8 mouse cellular contexts compared by ENCODE assay signal in genomic region chr16:17553910-17554685, GRCm38 (mm10). TPM values are rescaled to one million over a fixed set of nuclear protein-coding genes. Genes with fewer than 3 reads are reported as not detected.
DNase-seq lines count a peak whose midpoint lies in the region; ATAC-seq and TF ChIP-seq lines count a peak whose summit lies in the region.

No protein-coding gene starts in this region.

- no peaks in the 10 kb centered on the region for H3K36me3 ChIP-seq in embryonic facial prominence, embryonic 14.5 days (ENCODE audit: control insufficient read depth, insufficient read depth, low read length)
- H3K36me3 ChIP-seq in hindbrain, postnatal 0 days (ENCODE audit: insufficient read depth, low read length), result no peaks in the 10 kb centered on the region
- no peaks in the 10 kb centered on the region for H3K36me3 ChIP-seq in liver, embryonic 13.5 days

- H3K4me3 ChIP-seq in embryonic facial prominence, embryonic 14.5 days (ENCODE audit: low read depth, low read length), result no peak overlapping the region
- H3K4me3 ChIP-seq in hindbrain, postnatal 0 days (ENCODE audit: low read length), result peak overlapping the region; percentile 13
- peak overlapping the region; percentile 54 for H3K4me3 ChIP-seq in liver, embryonic 13.5 days (replicated peaks)

- H3K27me3 ChIP-seq in embryonic facial prominence, embryonic 14.5 days (replicated peaks; ENCODE audit: control insufficient read depth, insufficient read depth, low read length), result no peaks in the 10 kb centered on the region
- H3K27me3 ChIP-seq in hindbrain, postnatal 0 days (ENCODE audit: insufficient read depth, low read length), result no peaks in the 10 kb centered on the region
- 0 out of 2 replicates have a peak, but pooled peaks cover 4% of the 10 kb centered on the region for H3K27me3 ChIP-seq in liver, embryonic 13.5 days

- peak; percentile 64 for DNase-seq in right cerebral cortex, adult 18-20 months
- DNase-seq in right cerebral cortex, postnatal 14 days, result no peak
- DNase-seq in embryonic facial prominence, embryonic 14.5 days (ENCODE audit: low spot score), result peak; percentile 93
- peak; percentile 69 for DNase-seq in hindbrain, postnatal 0 days (ENCODE audit: low spot score)
- DNase-seq in liver, embryonic 13.5 days, result peak; percentile 80
- peak; percentile 90 for DNase-seq in naive thymus-derived CD4-positive, alpha-beta T cell, adult 2 months (ENCODE audit: low read depth)
- DNase-seq in yolk sac, embryonic 10.5 days (ENCODE audit: low spot score), result peak; percentile 91
- DNase-seq in left cerebral cortex, postnatal 4 days, result no peak

- TF ChIP-seq CTCF in hindbrain, postnatal 0 days (IDR thresholded peaks at IDR 0.05; ENCODE audit: low read depth), result no peak

- H3K9ac ChIP-seq in embryonic facial prominence, embryonic 14.5 days (ENCODE audit: low read depth, low read length), result no peak overlapping the region
- no peak overlapping the region for H3K9ac ChIP-seq in hindbrain, postnatal 0 days (replicated peaks; ENCODE audit: low read length)
- peak overlapping the region; percentile 68 for H3K9ac ChIP-seq in liver, embryonic 13.5 days

- intact Hi-C loops in left cerebral cortex, postnatal 4 days (cut with DNase I), result no loop called here

- H3K4me1 ChIP-seq in embryonic facial prominence, embryonic 14.5 days (ENCODE audit: control insufficient read depth, insufficient read depth, low read length), result peaks cover 16% of the 10 kb centered on the region; the same call in 1 of the 2 replicates
- 0 out of 2 replicates have a peak, but pooled peaks cover 8% of the 10 kb centered on the region for H3K4me1 ChIP-seq in hindbrain, postnatal 0 days (ENCODE audit: insufficient read depth, low read length)
- H3K4me1 ChIP-seq in liver, embryonic 13.5 days (replicated peaks), result peaks cover 50% of the 10 kb centered on the region

- ATAC-seq in embryonic facial prominence, embryonic 14.5 days (ENCODE audit: low read depth), result peak; percentile 96
- peak; percentile 91 for ATAC-seq in hindbrain, postnatal 0 days
- peak; percentile 89 for ATAC-seq in liver, embryonic 13.5 days (ENCODE audit: low read depth)

- 10% methylated on average over 16 of the region's 18 CpGs for WGBS in embryonic facial prominence, embryonic 14.5 days
- 4% methylated on average over 18 of the region's 18 CpGs for WGBS in hindbrain, postnatal 0 days
- WGBS in liver, embryonic 13.5 days (ENCODE audit: insufficient replicate concordance), result 8% methylated on average over 18 of the region's 18 CpGs

- peak overlapping the region; percentile 28; the same call in 1 of the 2 replicates for H3K27ac ChIP-seq in embryonic facial prominence, embryonic 14.5 days (replicated peaks; ENCODE audit: low read depth, low read length)
- peak overlapping the region; percentile 65 for H3K27ac ChIP-seq in hindbrain, postnatal 0 days
- H3K27ac ChIP-seq in liver, embryonic 13.5 days, result peak overlapping the region; percentile 89

- peak overlapping the region; percentile 43 for H3K4me2 ChIP-seq in embryonic facial prominence, embryonic 14.5 days (ENCODE audit: low read depth, low read length)
- peak overlapping the region; percentile 46 for H3K4me2 ChIP-seq in hindbrain, postnatal 0 days (ENCODE audit: low read depth, low read length)
- peak overlapping the region; percentile 85 for H3K4me2 ChIP-seq in liver, embryonic 13.5 days

- no peaks in the 10 kb centered on the region for H3K9me3 ChIP-seq in embryonic facial prominence, embryonic 14.5 days (ENCODE audit: control insufficient read depth, low read length)
- H3K9me3 ChIP-seq in hindbrain, postnatal 0 days (ENCODE audit: low read length), result no peaks in the 10 kb centered on the region
- no peaks in the 10 kb centered on the region for H3K9me3 ChIP-seq in liver, embryonic 13.5 days (replicated peaks)

RNA-seq across cellular contexts. Expression of gene Lrrc74b, which starts 6.9 kb away (rescaled TPM):
- 0.69 and 1.8 TPM in 2 replicates for polyA plus RNA-seq in embryonic facial prominence, embryonic 14.5 days (2014; fragmentation: Nextera tagmentation; extraction: Ambion mirVana)
- 2.3 and 2.4 TPM in 2 replicates for total RNA-seq in hindbrain, postnatal 0 days (2014; rRNA removed)
- 2.0 and 2.1 TPM in 2 replicates for polyA plus RNA-seq in hindbrain, postnatal 0 days (2015; fragmentation: Nextera tagmentation; extraction: Ambion mirVana)
- not detected in 2 replicates for polyA plus RNA-seq in liver, embryonic 13.5 days (2015; fragmentation: Nextera tagmentation; extraction: Ambion mirVana)
- total RNA-seq in left cerebral cortex, postnatal 4 days (2021), result 1 to 10 TPM in 1 of 2 experiments, under 1 TPM in 1; 0.68 to 1.4 TPM

RNA-seq across cellular contexts. Expression of gene P2rx6, which starts 7.6 kb away (rescaled TPM):
- polyA plus RNA-seq in embryonic facial prominence, embryonic 14.5 days (2014; fragmentation: Nextera tagmentation; extraction: Ambion mirVana), result 0.84 and 1.5 TPM in 2 replicates
- 3.4 and 5.1 TPM in 2 replicates for total RNA-seq in hindbrain, postnatal 0 days (2014; rRNA removed)
- 2.3 and 3.0 TPM in 2 replicates for polyA plus RNA-seq in hindbrain, postnatal 0 days (2015; fragmentation: Nextera tagmentation; extraction: Ambion mirVana)
- polyA plus RNA-seq in liver, embryonic 13.5 days (2015; fragmentation: Nextera tagmentation; extraction: Ambion mirVana), result 0.09 TPM in 1 of 2 replicates, not detected in the other
- total RNA-seq in left cerebral cortex, postnatal 4 days (2021), result under 1 TPM; 0.36 to 0.68 TPM

RNA-seq across cellular contexts. Expression of gene Thap7, which starts 23.2 kb away (rescaled TPM):
- polyA plus RNA-seq in embryonic facial prominence, embryonic 14.5 days (2014; fragmentation: Nextera tagmentation; extraction: Ambion mirVana), result 50.9 and 54.9 TPM in 2 replicates
- total RNA-seq in hindbrain, postnatal 0 days (2014; rRNA removed), result 61.0 and 66.8 TPM in 2 replicates
- polyA plus RNA-seq in hindbrain, postnatal 0 days (2015; fragmentation: Nextera tagmentation; extraction: Ambion mirVana), result 57.5 and 59.5 TPM in 2 replicates
- polyA plus RNA-seq in liver, embryonic 13.5 days (2015; fragmentation: Nextera tagmentation; extraction: Ambion mirVana), result 30.1 and 32.0 TPM in 2 replicates
- 10 to 100 TPM; 34.5 to 36.4 TPM for total RNA-seq in left cerebral cortex, postnatal 4 days (2021)

RNA-seq across cellular contexts. Expression of gene Slc7a4, which starts 28.9 kb away (rescaled TPM):
- polyA plus RNA-seq in embryonic facial prominence, embryonic 14.5 days (2014; fragmentation: Nextera tagmentation; extraction: Ambion mirVana), result 6.1 and 9.5 TPM in 2 replicates
- 74.6 and 78.7 TPM in 2 replicates for total RNA-seq in hindbrain, postnatal 0 days (2014; rRNA removed)
- 42.5 and 42.8 TPM in 2 replicates for polyA plus RNA-seq in hindbrain, postnatal 0 days (2015; fragmentation: Nextera tagmentation; extraction: Ambion mirVana)
- polyA plus RNA-seq in liver, embryonic 13.5 days (2015; fragmentation: Nextera tagmentation; extraction: Ambion mirVana), result 1.3 and 1.8 TPM in 2 replicates
- 10 to 100 TPM; 48.1 to 53.6 TPM for total RNA-seq in left cerebral cortex, postnatal 4 days (2021)

RNA-seq across cellular contexts. Expression of gene Lztr1, which starts 45.6 kb away (rescaled TPM):
- 70.4 and 77.2 TPM in 2 replicates for polyA plus RNA-seq in embryonic facial prominence, embryonic 14.5 days (2014; fragmentation: Nextera tagmentation; extraction: Ambion mirVana)
- 191 and 279 TPM in 2 replicates for total RNA-seq in hindbrain, postnatal 0 days (2014; rRNA removed)
- 82.2 and 89.8 TPM in 2 replicates for polyA plus RNA-seq in hindbrain, postnatal 0 days (2015; fragmentation: Nextera tagmentation; extraction: Ambion mirVana)
- polyA plus RNA-seq in liver, embryonic 13.5 days (2015; fragmentation: Nextera tagmentation; extraction: Ambion mirVana), result 22.6 and 24.0 TPM in 2 replicates
- total RNA-seq in left cerebral cortex, postnatal 4 days (2021), result 100 to 1,000 TPM; 158 to 182 TPM

Comparison
In these comparisons a context has a peak if more than half of its experiments do, and no peak if none do; other contexts are left out.
1. DNase-seq: peak in right cerebral cortex, adult 18-20 months (single experiment), embryonic facial prominence, embryonic 14.5 days (single experiment), hindbrain, postnatal 0 days (single experiment), liver, embryonic 13.5 days (single experiment), naive thymus-derived CD4-positive, alpha-beta T cell, adult 2 months (single experiment) and yolk sac, embryonic 10.5 days (single experiment); none in right cerebral cortex, postnatal 14 days (single experiment) and left cerebral cortex, postnatal 4 days (single experiment).
2. H3K27ac ChIP-seq: peak in every context shown above with its lines; median percentile 89 in liver, embryonic 13.5 days; 65 in hindbrain, postnatal 0 days; 28 in embryonic facial prominence, embryonic 14.5 days.
3. Peak in every context shown above with its lines, with median percentiles within 50 percentile points of each other: ATAC-seq and H3K4me2 ChIP-seq.